Mouse (Mus musculus) regulatory T cell (primary cell): ENCODE results near the gene Trmt1.

ENCODE experiments used
- in situ Hi-C: fragments of 300-600 bp; cut with MboI, MseI; formaldehyde crosslinking; loops from one replicate; pipeline ENCODE4 v1.15.1; 2025; ENCODE audit warnings: high pct_unique_total_duplicates

Trmt1 gene

DNA sequence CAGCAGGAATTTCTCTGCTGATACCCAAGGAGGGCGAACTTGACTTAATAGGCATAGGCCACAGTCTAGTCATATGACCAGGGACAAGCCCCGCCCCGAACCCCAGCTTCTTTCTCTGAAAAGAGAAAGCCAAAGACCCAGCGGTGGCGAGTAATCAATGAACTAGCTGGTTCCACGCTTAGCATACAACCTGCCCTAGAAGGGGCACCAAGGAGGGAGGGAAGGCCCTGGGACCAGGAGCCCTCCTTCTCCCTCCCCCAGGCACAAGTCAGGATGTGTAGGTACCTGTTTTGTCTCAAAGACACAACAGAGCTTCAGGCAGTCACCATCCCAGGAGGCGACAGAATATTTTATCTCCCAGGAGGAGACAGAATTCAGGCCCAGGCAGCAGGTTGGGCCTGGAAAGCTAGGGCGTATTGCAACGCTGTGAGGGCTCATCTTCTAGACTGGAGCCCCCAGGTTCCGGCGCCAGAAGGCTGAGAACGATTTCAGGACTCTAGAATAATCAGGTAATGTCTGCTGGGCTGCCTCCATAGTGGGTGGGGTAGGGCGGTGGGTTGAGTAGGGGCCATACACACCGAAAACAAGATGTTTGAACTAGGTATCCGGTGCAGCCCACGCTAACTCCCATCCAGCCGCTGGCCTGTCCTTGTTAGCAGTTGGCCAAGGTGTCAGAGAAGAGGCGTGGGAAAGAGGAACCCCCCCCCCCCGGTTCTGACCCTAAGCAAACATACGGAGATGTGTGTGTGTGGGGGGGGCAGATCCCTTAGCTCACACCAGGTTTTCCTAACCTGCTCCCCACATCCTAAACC, at the start of gene Trmt1:
Gene Trmt1 (plus strand): TSS at position 117 of the 812 bp plus-strand sequence.
- in situ Hi-C loops, result no loop called here

DNA sequence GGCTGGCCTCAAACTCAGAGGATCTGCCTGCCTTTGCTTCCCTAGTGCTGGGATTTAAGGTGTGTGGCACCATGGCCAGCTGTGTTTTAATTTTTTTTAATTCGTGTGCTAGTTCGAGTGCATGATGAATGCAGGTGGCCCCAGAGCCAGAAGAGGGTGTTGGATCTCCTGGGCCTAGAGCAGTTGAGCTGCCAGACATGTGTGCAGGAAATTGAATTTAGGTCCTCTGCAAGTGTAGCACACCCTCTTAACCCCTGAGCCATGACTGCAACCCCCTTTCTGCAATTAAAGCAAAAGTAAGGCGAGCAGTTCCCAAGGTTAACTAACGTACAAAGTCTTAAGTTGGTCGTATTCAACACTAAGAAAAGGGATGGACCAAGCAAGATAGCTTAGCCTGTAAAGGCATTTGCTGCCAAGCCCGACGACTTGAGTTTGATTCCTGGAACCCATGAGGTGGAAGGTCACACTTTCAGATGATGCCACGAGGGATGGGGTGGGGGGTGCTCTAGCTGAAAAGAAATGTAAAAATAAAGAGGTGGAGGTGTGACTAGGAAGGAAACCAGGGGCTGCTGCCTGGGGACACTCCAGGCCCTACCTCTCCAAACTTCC, 48.1 kb upstream of the Trmt1 start:
- in situ Hi-C loops, result no loop called here

DNA sequence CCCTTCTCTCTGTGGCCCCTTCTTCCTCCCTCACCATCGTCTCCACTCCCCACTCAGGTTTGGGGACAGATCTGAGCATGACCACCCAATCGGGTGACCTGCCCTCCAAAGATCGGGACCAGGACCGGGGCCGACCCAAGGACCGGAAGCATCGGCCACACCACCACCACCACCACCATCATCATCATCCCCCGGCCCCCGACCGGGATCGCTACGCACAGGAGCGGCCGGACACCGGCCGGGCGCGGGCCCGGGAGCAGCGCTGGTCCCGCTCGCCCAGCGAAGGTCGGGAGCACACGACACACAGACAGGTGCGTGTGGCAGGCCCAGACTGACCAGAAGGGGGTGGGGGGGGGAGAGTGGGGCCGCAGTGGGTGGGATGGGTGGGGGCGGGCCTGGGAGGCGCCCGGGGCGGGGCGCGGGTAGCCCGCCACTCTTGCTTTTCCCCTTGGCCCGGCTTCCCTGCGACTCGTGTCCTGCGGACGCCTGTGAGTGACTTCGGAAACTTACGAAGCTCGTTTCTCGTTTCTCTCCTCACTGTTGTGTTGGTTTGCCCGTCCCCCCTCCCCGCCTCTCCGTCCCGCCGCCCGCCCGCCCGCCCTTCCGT, 47.4 kb upstream of the Trmt1 start:
- in situ Hi-C loops, result no loop called here

- in situ Hi-C loops, result no loop called here
These were observed 46.7 kb upstream of the Trmt1 start for GRCm38 (mm10) chr8:84639162-84640009.

- in situ Hi-C loops, result no loop called here
These were observed 46.0 kb upstream of the Trmt1 start for GRCm38 (mm10) chr8:84640010-84640588.

DNA sequence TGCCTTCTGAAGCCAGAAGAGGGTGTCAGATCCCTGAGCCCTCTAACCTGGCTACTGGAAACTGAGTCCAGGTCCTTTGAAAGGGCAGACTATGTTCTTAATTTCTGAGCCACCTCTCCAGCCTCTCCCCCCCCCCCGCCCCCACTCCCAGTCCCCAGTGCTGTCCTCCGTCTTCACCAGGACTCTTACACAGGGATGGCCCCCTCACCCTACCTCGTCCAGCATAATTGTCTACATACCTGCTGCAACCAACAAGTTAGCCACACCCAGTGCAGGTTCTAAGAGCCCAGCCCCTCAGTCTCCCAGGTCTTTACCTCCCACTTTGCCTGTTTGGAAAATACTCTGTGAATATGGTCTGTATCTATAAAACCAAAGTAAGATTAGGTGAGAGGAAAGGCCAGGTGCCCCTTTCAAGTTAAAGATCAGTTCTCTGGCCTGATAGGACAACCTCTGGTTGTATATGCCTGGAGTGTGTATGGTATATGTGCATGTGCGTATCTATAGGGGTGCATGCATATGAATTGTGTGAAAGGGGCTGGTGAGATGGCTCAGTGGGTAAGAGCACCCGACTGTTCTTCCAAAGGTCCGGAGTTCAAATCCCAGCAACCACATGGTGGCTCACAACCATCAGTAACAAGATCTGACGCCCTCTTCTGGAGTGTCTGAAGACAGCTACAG, 45.4 kb upstream of the Trmt1 start:
- in situ Hi-C loops, result no loop called here

GRCm38 (mm10) chr8:84641578-84642361, 44.3 kb upstream of the Trmt1 start:
- in situ Hi-C loops, result no loop called here

GRCm38 (mm10) chr8:84643019-84643418, 43.1 kb upstream of the Trmt1 start:
- in situ Hi-C loops, result no loop called here

- in situ Hi-C loops, result no loop called here
These were observed 39.3 kb upstream of the Trmt1 start for GRCm38 (mm10) chr8:84646800-84647199.

DNA sequence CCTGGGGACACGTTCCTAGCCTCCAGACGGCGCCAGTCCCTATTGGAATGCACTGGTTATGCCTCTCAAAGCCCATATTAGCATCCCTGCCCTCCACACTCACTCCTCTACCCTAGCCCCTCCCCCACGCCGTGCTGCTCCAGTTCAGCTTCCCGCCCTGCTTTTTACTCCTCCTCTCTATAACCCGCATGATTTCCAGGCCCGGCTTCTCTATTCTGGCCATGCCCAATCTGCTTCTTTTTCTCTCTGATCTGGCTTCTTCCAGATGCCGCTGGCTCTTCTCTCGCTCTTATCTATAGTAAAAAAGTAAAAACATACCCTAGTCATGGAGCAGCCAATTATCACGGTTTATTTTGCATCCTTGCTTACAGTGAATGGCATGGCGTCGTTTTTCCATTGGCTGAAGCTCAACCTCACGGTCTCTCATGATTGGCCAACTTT, 38.6 kb upstream of the Trmt1 start:
- in situ Hi-C loops, result no loop called here

GRCm38 (mm10) chr8:84650213-84650612, 35.9 kb upstream of the Trmt1 start:
- in situ Hi-C loops, result no loop called here

GRCm38 (mm10) chr8:84653092-84653631, 32.9 kb upstream of the Trmt1 start:
- in situ Hi-C loops, result no loop called here

DNA sequence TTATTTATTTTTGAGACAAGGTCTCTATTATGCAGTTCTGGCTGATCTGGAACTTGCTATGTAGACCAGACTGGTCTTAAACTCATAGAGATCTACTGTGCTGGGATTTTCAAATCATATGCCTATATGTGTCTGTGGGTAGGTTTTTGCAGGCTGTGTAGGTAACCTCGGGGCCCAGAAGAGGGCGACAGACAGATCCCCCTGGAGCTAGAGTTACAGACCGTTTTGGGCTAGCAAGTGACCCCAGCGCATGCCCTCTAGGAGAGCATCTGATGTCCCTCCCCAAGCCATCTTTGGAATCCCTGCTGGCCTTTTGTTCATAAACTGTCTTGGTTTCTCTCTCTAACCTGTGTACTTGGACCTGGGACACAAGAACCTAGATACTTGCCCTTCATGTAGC, 31.5 kb upstream of the Trmt1 start:
- in situ Hi-C loops, result no loop called here

DNA sequence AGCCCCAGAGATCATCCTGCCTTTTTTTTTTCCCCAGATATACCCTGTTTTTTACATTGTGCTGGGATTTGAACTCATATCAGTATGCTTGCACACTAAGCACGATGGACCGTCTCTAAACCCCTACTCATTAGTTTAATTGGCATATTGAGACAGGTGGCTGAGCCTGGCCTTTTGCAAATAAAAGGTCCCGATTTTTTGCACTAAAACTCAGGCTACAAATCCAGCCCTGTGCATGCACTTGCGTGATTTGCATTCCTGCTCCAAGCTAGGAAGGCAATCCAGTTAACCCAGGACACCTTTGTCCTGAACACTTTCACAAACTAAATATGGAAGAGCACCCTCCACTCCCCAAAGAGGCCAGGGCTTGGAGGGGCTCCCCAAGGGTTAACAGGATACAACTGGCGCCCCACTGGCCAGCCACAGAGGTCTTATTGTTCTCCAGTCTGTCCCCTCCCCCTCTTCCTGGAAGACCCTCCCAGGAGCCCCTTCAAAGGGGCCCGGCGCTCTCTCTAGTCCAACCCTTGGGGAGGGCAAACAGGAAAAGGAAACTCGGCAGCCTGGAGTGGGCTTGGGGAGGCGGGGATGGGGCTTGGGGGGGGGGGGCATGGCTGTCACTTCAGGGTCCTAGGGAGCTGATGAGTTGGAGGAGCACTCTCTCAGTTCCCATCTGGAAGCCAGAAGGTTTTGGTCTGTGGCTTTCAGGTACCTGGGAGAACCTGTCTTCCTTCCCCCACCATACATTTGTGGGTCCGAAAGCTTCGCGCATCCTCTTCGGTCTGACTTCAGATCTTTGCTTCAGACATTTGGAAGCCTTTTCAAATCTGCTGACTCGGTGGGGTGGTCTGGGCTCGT, 30.5 kb upstream of the Trmt1 start:
- in situ Hi-C loops, result loop anchor here (5.0 kb wide), 1 partner anchor 453 kb away; no protein-coding TSS in a partner anchor

GRCm38 (mm10) chr8:84656191-84656525, 29.9 kb upstream of the Trmt1 start:
- in situ Hi-C loops, result loop anchor here (5.0 kb wide), 1 partner anchor 454 kb away; no protein-coding TSS in a partner anchor

- in situ Hi-C loops, result loop anchor here (5.0 kb wide), 1 partner anchor 454 kb away; no protein-coding TSS in a partner anchor
These were observed 29.4 kb upstream of the Trmt1 start for GRCm38 (mm10) chr8:84656641-84657126.

- in situ Hi-C loops, result loop anchor here (5.0 kb wide), 1 partner anchor 455 kb away; no protein-coding TSS in a partner anchor
These were observed 28.9 kb upstream of the Trmt1 start for GRCm38 (mm10) chr8:84657203-84657602.

DNA sequence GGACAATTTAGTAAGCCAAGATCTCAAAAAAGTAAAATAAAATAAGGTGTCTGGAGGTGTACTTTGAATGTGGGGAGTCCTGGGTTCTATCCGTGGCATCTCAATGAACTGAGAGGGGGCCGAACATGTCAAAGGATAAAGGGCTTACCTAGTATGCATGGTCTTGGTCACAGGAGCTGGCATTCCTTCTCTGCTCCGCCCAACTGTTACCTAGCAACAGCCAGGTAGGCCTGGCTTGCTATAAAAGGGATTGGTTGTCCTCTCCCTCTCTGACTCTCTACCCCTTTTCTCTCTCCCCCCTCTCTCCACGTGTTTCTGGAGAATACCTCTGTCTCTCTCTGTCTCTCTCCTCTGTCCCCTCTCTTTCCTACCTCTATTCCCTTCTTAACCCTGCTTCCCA, 28.4 kb upstream of the Trmt1 start:
- in situ Hi-C loops, result loop anchor here (5.0 kb wide), 1 partner anchor 455 kb away; no protein-coding TSS in a partner anchor
